Mouse (Mus musculus) intestine, embryonic 16.5 days (tissue): Measurements from ENCODE around the gene Fip1l1. TPM values are rescaled to one million over a fixed set of nuclear protein-coding genes. Genes with fewer than 3 reads are reported as not detected.
A peak's percentile ranks its signal among the peaks of the same experiment; 100 is the strongest.

Source experiments
- ATAC-seq: fragments of 200-750 bp; cut with Nextera tagmentation; 2 replicates; pipeline ENCODE4 v1.8.0; 2017; ENCODE audit warnings: moderate TSS enrichment, moderate library complexity
- H3K27ac ChIP-seq: fragments of 300-500 bp; sonication (generic); 2 replicates; pipeline ENCODE4 v1.5.1; 2014; ENCODE audit warnings: mild to moderate bottlenecking, low read length
- H3K27me3 ChIP-seq: fragments of 300-500 bp; sonication (generic); replicated peaks from 2 replicates; pipeline ENCODE4 v1.6.1; 2014; ENCODE audit warnings: low read length, control low read depth, mixed read lengths; ENCODE audit not compliant: control insufficient read depth, insufficient read depth
- H3K36me3 ChIP-seq: fragments of 300-500 bp; sonication (generic); 2 replicates; pipeline ENCODE4 v1.6.1; 2014; ENCODE audit warnings: low read length, control low read depth; ENCODE audit not compliant: control insufficient read depth, insufficient read depth
- H3K4me1 ChIP-seq: fragments of 300-500 bp; sonication (generic); 2 replicates; pipeline ENCODE4 v1.6.1; 2014; ENCODE audit warnings: low read length, control low read depth, mixed read lengths; ENCODE audit not compliant: control insufficient read depth, insufficient read depth
- H3K4me2 ChIP-seq: fragments of 300-500 bp; sonication (generic); 2 replicates; pipeline ENCODE4 v1.6.1; 2014; ENCODE audit warnings: low read depth, low read length, control low read depth
- H3K4me3 ChIP-seq: fragments of 300-500 bp; sonication (generic); 2 replicates; pipeline ENCODE4 v1.5.1; 2014; ENCODE audit warnings: mild to moderate bottlenecking, low read length
- H3K9ac ChIP-seq: fragments of 300-500 bp; sonication (generic); 2 replicates; pipeline ENCODE4 v1.6.1; 2014; ENCODE audit warnings: low read depth, low read length
- H3K9me3 ChIP-seq: fragments of 300-500 bp; sonication (generic); 2 replicates; pipeline ENCODE4 v1.6.1; 2016; ENCODE audit warnings: low read length, control low read depth; ENCODE audit not compliant: control insufficient read depth
- WGBS: fragments of 180-500 bp; shearing (Covaris S2); extraction: QIAGEN DNeasy Blood & Tissue Kit; methylation state at CpG from one replicate; pipeline ENCODE4 v1.1.7; 2014; 5-methylcytosine and 5-hydroxymethylcytosine counted together
- polyA plus RNA-seq: library from polyadenylated mRNA; unstranded; fragments of >200 nt; fragmentation: Nextera tagmentation; extraction: Ambion mirVana; gene quantifications from 2 replicates; pipeline ENCODE4 v1.2.1, GENCODE M21; 2015

Fip1l1 gene
- polyA plus RNA-seq, result 60.0 and 61.0 TPM in 2 replicates

- Histone ChIP-seq H3K36me3 (no peaks in the 10 kb centered on the region), H3K27ac (peak within 1 kb of the TSS; percentile 93), H3K4me2 (peak within 1 kb of the TSS; percentile 61), H3K4me1 (peaks cover 13% of the 10 kb centered on the region), H3K27me3 (no peaks in the 10 kb centered on the region), H3K9ac (peak within 1 kb of the TSS; percentile 86), H3K4me3 (peak within 1 kb of the TSS; percentile 84), H3K9me3 (no peaks in the 10 kb centered on the region)
- under 1% methylated on average over 72 of the region's 73 CpGs for WGBS
- ATAC-seq, result peak; percentile 89
These were observed at the start of gene Fip1l1 for GRCm38 (mm10) chr5:74535240-74536021. Gene Fip1l1, plus strand, starts transcription at chr5:74535449.

- 86% methylated on average over 3 of the region's 3 CpGs for WGBS
- H3K9ac ChIP-seq, result no peak overlapping the region
These were observed 42.5 kb upstream of the Fip1l1 start for GRCm38 (mm10) chr5:74492705-74493104.

GRCm38 (mm10) chr5:74511686-74512085, 23.6 kb upstream of the Fip1l1 start:
- ATAC-seq, result no peak
- no peak overlapping the region for H3K4me2 ChIP-seq

More at GRCm38 (mm10) chr5:74492705-74493104, 42.5 kb upstream of the Fip1l1 start:
- H3K36me3 ChIP-seq, result no peaks in the 10 kb centered on the region
- no peak overlapping the region for H3K27ac ChIP-seq
- H3K4me3 ChIP-seq, result no peak overlapping the region
- ATAC-seq, result no peak
- H3K9me3 ChIP-seq, result no peaks in the 10 kb centered on the region
- H3K27me3 ChIP-seq, result no peaks in the 10 kb centered on the region
- H3K4me1 ChIP-seq, result no peaks in the 10 kb centered on the region
- no peak overlapping the region for H3K4me2 ChIP-seq

GRCm38 (mm10) chr5:74527025-74527424, 8.2 kb upstream of the Fip1l1 start:
- Histone ChIP-seq H3K27me3 (no peaks in the 10 kb centered on the region), H3K4me2 (no peak overlapping the region), H3K27ac (no peak overlapping the region), H3K9me3 (no peaks in the 10 kb centered on the region), H3K4me3 (no peak overlapping the region), H3K9ac (no peak overlapping the region), H3K36me3 (no peaks in the 10 kb centered on the region), H3K4me1 (peaks cover 11% of the 10 kb centered on the region)
- WGBS, result 77% methylated on average over 5 of the region's 5 CpGs
- no peak for ATAC-seq

More at GRCm38 (mm10) chr5:74511686-74512085, 23.6 kb upstream of the Fip1l1 start:
- Histone ChIP-seq H3K9ac (no peak overlapping the region), H3K9me3 (no peaks in the 10 kb centered on the region), H3K27me3 (no peaks in the 10 kb centered on the region), H3K36me3 (0 out of 2 replicates have a peak, but pooled peaks cover 3% of the 10 kb centered on the region), H3K4me1 (no peaks in the 10 kb centered on the region), H3K4me3 (no peak overlapping the region), H3K27ac (no peak overlapping the region)

GRCm38 (mm10) chr5:74530785-74531184, 4.5 kb upstream of the Fip1l1 start:
- Histone ChIP-seq H3K4me3 (peak overlapping the region; percentile 98), H3K4me2 (peak overlapping the region; percentile 77), H3K27ac (no peak overlapping the region), H3K4me1 (peaks cover 11% of the 10 kb centered on the region), H3K36me3 (no peaks in the 10 kb centered on the region), H3K27me3 (no peaks in the 10 kb centered on the region), H3K9me3 (no peaks in the 10 kb centered on the region), H3K9ac (peak overlapping the region; percentile 77)
- no peak for ATAC-seq
- 17% methylated on average over 16 of the region's 16 CpGs for WGBS

GRCm38 (mm10) chr5:74531630-74532280, 3.5 kb upstream of the Fip1l1 start, which contains the start of gene Scfd2:
Gene Scfd2, minus strand, starts transcription at chr5:74531759.
- peak; percentile 89 for ATAC-seq
- no peaks in the 10 kb centered on the region for H3K27me3 ChIP-seq
- H3K4me2 ChIP-seq, result peak within 1 kb of the TSS; percentile 77
- peaks cover 13% of the 10 kb centered on the region for H3K4me1 ChIP-seq
- 6% methylated on average over 35 of the region's 35 CpGs for WGBS
- H3K27ac ChIP-seq, result peak within 1 kb of the TSS; percentile 54
- H3K9ac ChIP-seq, result peak within 1 kb of the TSS; percentile 77
- H3K4me3 ChIP-seq, result peak within 1 kb of the TSS; percentile 98
- H3K36me3 ChIP-seq, result no peaks in the 10 kb centered on the region
- H3K9me3 ChIP-seq, result no peaks in the 10 kb centered on the region

- Histone ChIP-seq H3K27ac (no peak overlapping the region), H3K4me2 (peak overlapping the region; percentile 61), H3K36me3 (no peaks in the 10 kb centered on the region), H3K4me3 (peak overlapping the region; percentile 84), H3K27me3 (no peaks in the 10 kb centered on the region), H3K9ac (peak overlapping the region; percentile 86), H3K9me3 (no peaks in the 10 kb centered on the region), H3K4me1 (peaks cover 7% of the 10 kb centered on the region)
- 34% methylated on average over 12 of the region's 12 CpGs for WGBS
- no peak for ATAC-seq
These were observed 1.1 kb downstream of the Fip1l1 start for GRCm38 (mm10) chr5:74536180-74536947.

GRCm38 (mm10) chr5:74545606-74546005, 10.4 kb downstream of the Fip1l1 start:
- Histone ChIP-seq H3K9me3 (no peaks in the 10 kb centered on the region), H3K27ac (no peak overlapping the region), H3K4me2 (no peak overlapping the region), H3K9ac (no peak overlapping the region), H3K4me3 (no peak overlapping the region), H3K36me3 (peaks cover 4% of the 10 kb centered on the region; the same call in 1 of the 2 replicates), H3K4me1 (no peaks in the 10 kb centered on the region), H3K27me3 (no peaks in the 10 kb centered on the region)
- ATAC-seq, result no peak
- WGBS, result 93% methylated on average over 4 of the region's 4 CpGs

GRCm38 (mm10) chr5:74549566-74549965, 14.3 kb downstream of the Fip1l1 start:
- H3K4me2 ChIP-seq, result no peak overlapping the region
- no peak overlapping the region for H3K27ac ChIP-seq
- H3K9ac ChIP-seq, result no peak overlapping the region
- no peaks in the 10 kb centered on the region for H3K4me1 ChIP-seq
- 89% methylated on average over 8 of the region's 8 CpGs for WGBS
- H3K4me3 ChIP-seq, result no peak overlapping the region
- no peak for ATAC-seq
- no peaks in the 10 kb centered on the region for H3K27me3 ChIP-seq
- H3K36me3 ChIP-seq, result peaks cover 6% of the 10 kb centered on the region; the same call in 1 of the 2 replicates
- no peaks in the 10 kb centered on the region for H3K9me3 ChIP-seq
